In genomic region chr19:53808041-53808777, GRCm38 (mm10) we compare ENCODE assay signal across 9 mouse cellular contexts.
DNase-seq lines count a peak whose midpoint lies in the region; ATAC-seq and TF ChIP-seq lines count a peak whose summit lies in the region.
"Had no signal": no experiment of that assay in that cellular context is flagged by ENCODE, and none has a peak within 500 bp of the region (broad histone marks: within the 10 kb centered on the region; RNA-seq: fewer than 3 reads in every experiment).

No protein-coding gene starts in this region.

- intact Hi-C loops in heart, postnatal 14 days (cut with DNase I): no loop called here

- 26% methylated on average over 15 of the region's 15 CpGs for WGBS in heart, embryonic 11.5 days (ENCODE audit: insufficient replicate concordance)
- WGBS in thymus, adult 2 months: 11% methylated on average over 15 of the region's 15 CpGs
- 26% methylated on average over 15 of the region's 15 CpGs for WGBS in liver, embryonic 14.5 days (ENCODE audit: insufficient replicate concordance)

- H3K4me3 ChIP-seq in heart, embryonic 11.5 days (ENCODE audit: low read depth, low read length): no peak overlapping the region
- H3K4me3 ChIP-seq in thymus, adult 2 months (ENCODE audit: control insufficient read depth, insufficient read depth, low read length): no peak overlapping the region
- no peak overlapping the region for H3K4me3 ChIP-seq in liver, embryonic 14.5 days (ENCODE audit: insufficient read depth in 1 of 2, low read depth in 2 of 2, low read length in 2 of 2)
- H3K4me3 ChIP-seq: forebrain, embryonic 12.5 days had no signal

- no peaks in the 10 kb centered on the region for H3K9me3 ChIP-seq in heart, embryonic 11.5 days (replicated peaks; ENCODE audit: control insufficient read depth, low read length)
- no peaks in the 10 kb centered on the region for H3K9me3 ChIP-seq in liver, embryonic 14.5 days (ENCODE audit: control insufficient read depth, low read length)
- H3K9me3 ChIP-seq: forebrain, embryonic 12.5 days had no signal

- peak overlapping the region; percentile 34 for H3K4me2 ChIP-seq in heart, embryonic 11.5 days
- H3K4me2 ChIP-seq in liver, embryonic 14.5 days (ENCODE audit: low read depth): peak overlapping the region; percentile 18; the same call in 1 of the 2 replicates
- H3K4me2 ChIP-seq: forebrain, embryonic 12.5 days had no signal

- no peaks in the 10 kb centered on the region for H3K27me3 ChIP-seq in heart, embryonic 11.5 days (ENCODE audit: control insufficient read depth, insufficient read depth, low read length)
- no peaks in the 10 kb centered on the region for H3K27me3 ChIP-seq in thymus, adult 2 months (ENCODE audit: control insufficient read depth, insufficient read depth, low read length)
- no peaks in the 10 kb centered on the region for H3K27me3 ChIP-seq in liver, embryonic 14.5 days (ENCODE audit: control insufficient read depth, insufficient read depth, low read length)
- H3K27me3 ChIP-seq: forebrain, embryonic 12.5 days had no signal

- TF ChIP-seq EP300 in liver, embryonic 14.5 days (IDR thresholded peaks at IDR 0.05; ENCODE audit: low read depth): no peak

- H3K4me1 ChIP-seq in heart, embryonic 11.5 days (ENCODE audit: control insufficient read depth, insufficient read depth, low read length): peaks cover 68% of the 10 kb centered on the region
- H3K4me1 ChIP-seq in thymus, adult 2 months (replicated peaks; ENCODE audit: control insufficient read depth, insufficient read depth, low read length): peaks cover 42% of the 10 kb centered on the region
- H3K4me1 ChIP-seq in liver, embryonic 14.5 days (replicated peaks; ENCODE audit: control insufficient read depth in 2 of 2, insufficient read depth in 2 of 2, low read length in 1 of 2): peaks cover 29 to 42% of the 10 kb centered on the region in 2 experiments

- H3K36me3 ChIP-seq in heart, embryonic 11.5 days (ENCODE audit: control insufficient read depth, insufficient read depth, low read length): no peaks in the 10 kb centered on the region
- no peaks in the 10 kb centered on the region for H3K36me3 ChIP-seq in thymus, adult 2 months (ENCODE audit: control insufficient read depth, insufficient read depth, low read length)
- H3K36me3 ChIP-seq in liver, embryonic 14.5 days (replicated peaks; ENCODE audit: control insufficient read depth, insufficient read depth, low read depth): no peaks in the 10 kb centered on the region
- H3K36me3 ChIP-seq: forebrain, embryonic 12.5 days had no signal

- no peak for TF ChIP-seq POLR2A in thymus, adult 2 months (IDR thresholded peaks at IDR 0.05; ENCODE audit: control insufficient read depth, extremely low read depth, insufficient read depth, low read length, poor library complexity)

- no peak for TF ChIP-seq CTCF in thymus, adult 2 months (IDR thresholded peaks at IDR 0.05; ENCODE audit: borderline replicate concordance, control insufficient read depth, extremely low read depth, insufficient read depth, low read length, poor library complexity)
- no peak for TF ChIP-seq CTCF in liver, embryonic 14.5 days (IDR thresholded peaks at IDR 0.05; ENCODE audit: low read depth)

- no peak for DNase-seq in heart, postnatal 14 days
- DNase-seq in thymus, adult 2 months: peak; percentile 21
- DNase-seq in thymus, adult 18-20 months: no peak
- no peak for DNase-seq in liver, embryonic 14.5 days (ENCODE audit: low read depth in 3 of 3, low spot score in 3 of 3)
- DNase-seq in adrenal gland, postnatal 14 days: no peak
- DNase-seq in cerebellum, adult 9-11 months: no peak
- no peak for DNase-seq in kidney, adult 11 months

- H3K27ac ChIP-seq in heart, embryonic 11.5 days (ENCODE audit: low read depth, low read length): peak overlapping the region; percentile 81
- peak overlapping the region; percentile 50; the same call in 1 of the 2 replicates for H3K27ac ChIP-seq in thymus, adult 2 months (ENCODE audit: control insufficient read depth, insufficient read depth, low read length)
- H3K27ac ChIP-seq in liver, embryonic 14.5 days: no peak overlapping the region; the same call in 1 of the 2 replicates
- H3K27ac ChIP-seq: forebrain, embryonic 12.5 days had no signal

- H3K9ac ChIP-seq in heart, embryonic 11.5 days (ENCODE audit: low read depth, low read length): no peak overlapping the region
- no peak overlapping the region for H3K9ac ChIP-seq in liver, embryonic 14.5 days (replicated peaks)
- H3K9ac ChIP-seq: forebrain, embryonic 12.5 days had no signal

- ATAC-seq in heart, embryonic 11.5 days (replicated peaks; ENCODE audit: insufficient number of reproducible peaks, low FRiP score, low TSS enrichment): no peak
- ATAC-seq in liver, embryonic 14.5 days (ENCODE audit: insufficient read depth): peak; percentile 45; the same call in 1 of the 2 replicates
